Mouse (Mus musculus) lung, embryonic 14.5 days (tissue): ENCODE measurements around the gene Dgkd. TPM values are rescaled to one million over a fixed set of nuclear protein-coding genes. Genes with fewer than 3 reads are reported as not detected.
A peak's percentile ranks its signal among the peaks of the same experiment; 100 is the strongest.

Source experiments
- ATAC-seq: fragments of 200-750 bp; cut with Nextera tagmentation; 2 replicates; pipeline ENCODE4 v1.8.0; 2017; ENCODE audit warnings: mild to moderate bottlenecking, moderate TSS enrichment, moderate library complexity; ENCODE audit not compliant: insufficient read depth
- DNase-seq: peaks from one replicate; pipeline ENCODE4 v3.0.0-alpha.2; 2015
- H3K27ac ChIP-seq: fragments of 300-500 bp; sonication (generic); 2 replicates; pipeline ENCODE4 v1.5.1; 2014; ENCODE audit warnings: low read depth, mild to moderate bottlenecking, moderate library complexity
- H3K27me3 ChIP-seq: fragments of 300-500 bp; sonication (generic); 2 replicates; pipeline ENCODE4 v1.6.1; 2014; ENCODE audit warnings: low read length, control low read depth; ENCODE audit not compliant: insufficient read depth
- H3K36me3 ChIP-seq: fragments of 300-500 bp; sonication (generic); 2 replicates; pipeline ENCODE4 v1.6.1; 2014; ENCODE audit warnings: control low read depth; ENCODE audit not compliant: insufficient read depth
- H3K4me1 ChIP-seq: fragments of 300-500 bp; sonication (generic); 2 replicates; pipeline ENCODE4 v1.6.1; 2014; ENCODE audit warnings: antibody characterized with exemption, control low read depth; ENCODE audit not compliant: insufficient read depth
- H3K4me2 ChIP-seq: fragments of 300-500 bp; sonication (generic); 2 replicates; pipeline ENCODE4 v1.6.1; 2014; ENCODE audit warnings: mild to moderate bottlenecking
- H3K4me3 ChIP-seq: fragments of 300-500 bp; sonication (generic); 2 replicates; pipeline ENCODE4 v1.5.1; 2014; ENCODE audit warnings: low read depth, low read length
- H3K9ac ChIP-seq: fragments of 300-500 bp; sonication (generic); 2 replicates; pipeline ENCODE4 v1.6.1; 2014
- H3K9me3 ChIP-seq: fragments of 300-500 bp; sonication (generic); 2 replicates; pipeline ENCODE4 v1.6.1; 2016; ENCODE audit warnings: low read depth, low read length, control low read depth
- CTCF ChIP-seq: IDR thresholded peaks from 2 replicates; pipeline ENCODE4 v1.5.1; 2016; ENCODE audit warnings: antibody characterized with exemption, low read depth
- WGBS: fragments of 180-500 bp; shearing (Covaris S2); extraction: QIAGEN DNeasy Blood & Tissue Kit; methylation state at CpG from one replicate; pipeline ENCODE4 v1.1.7; 2014; 5-methylcytosine and 5-hydroxymethylcytosine counted together
- polyA plus RNA-seq: library from polyadenylated mRNA; unstranded; fragments of >200 nt; fragmentation: Nextera tagmentation; extraction: Ambion mirVana; gene quantifications from 2 replicates; pipeline ENCODE4 v1.2.1, GENCODE M21; 2014

Gene Dgkd
- polyA plus RNA-seq, 1 experiment from 2014 or later = 36.1 TPM

GRCm38 (mm10) chr1:87848237-87848996 lies 4.7 kb upstream of the Dgkd start:
- no peak overlapping the region for H3K9ac ChIP-seq

GRCm38 (mm10) chr1:87849278-87849677 lies 3.8 kb upstream of the Dgkd start:
- ATAC-seq (no peak), DNase-seq (no peak)
- H3K9me3 ChIP-seq = no peaks in the 10 kb centered on the region

More at GRCm38 (mm10) chr1:87848237-87848996, 4.7 kb upstream of the Dgkd start:
- no peaks in the 10 kb centered on the region for H3K36me3 ChIP-seq
- DNase-seq (peak; percentile 13), ATAC-seq (no peak)
- H3K4me1 ChIP-seq = peaks cover 4% of the 10 kb centered on the region; the same call in 1 of the 2 replicates
- no peak for TF ChIP-seq CTCF
- 38% methylated on average over 11 of the region's 11 CpGs for WGBS
- no peaks in the 10 kb centered on the region for H3K27me3 ChIP-seq
- no peaks in the 10 kb centered on the region for H3K9me3 ChIP-seq
- H3K4me2 ChIP-seq = no peak overlapping the region
- H3K4me3 ChIP-seq = no peak overlapping the region
- no peak overlapping the region for H3K27ac ChIP-seq

GRCm38 (mm10) chr1:87851344-87851743 lies 1.7 kb upstream of the Dgkd start:
- Histone ChIP-seq H3K27ac (no peak overlapping the region), H3K9me3 (no peaks in the 10 kb centered on the region), H3K9ac (no peak overlapping the region), H3K27me3 (no peaks in the 10 kb centered on the region), H3K4me1 (peaks cover 13% of the 10 kb centered on the region), H3K4me3 (no peak overlapping the region), H3K36me3 (no peaks in the 10 kb centered on the region), H3K4me2 (no peak overlapping the region)
- 71% methylated on average over 3 of the region's 3 CpGs for WGBS
- ATAC-seq (no peak), DNase-seq (no peak)
- TF ChIP-seq CTCF = no peak

More at GRCm38 (mm10) chr1:87849278-87849677, 3.8 kb upstream of the Dgkd start:
- no peak overlapping the region for H3K4me3 ChIP-seq
- H3K4me1 ChIP-seq = peaks cover 6% of the 10 kb centered on the region; the same call in 1 of the 2 replicates
- H3K4me2 ChIP-seq = no peak overlapping the region
- H3K36me3 ChIP-seq = no peaks in the 10 kb centered on the region
- no peak overlapping the region for H3K9ac ChIP-seq
- no peak for TF ChIP-seq CTCF
- H3K27ac ChIP-seq = no peak overlapping the region
- no peaks in the 10 kb centered on the region for H3K27me3 ChIP-seq
- 63% methylated on average over 5 of the region's 5 CpGs for WGBS

GRCm38 (mm10) chr1:87852081-87852790 lies 851 bp upstream of the Dgkd start:
- Histone ChIP-seq H3K36me3 (no peaks in the 10 kb centered on the region), H3K4me1 (peaks cover 13% of the 10 kb centered on the region), H3K27ac (no peak overlapping the region), H3K27me3 (no peaks in the 10 kb centered on the region), H3K4me2 (peak overlapping the region; percentile 97), H3K9ac (no peak overlapping the region), H3K9me3 (no peaks in the 10 kb centered on the region), H3K4me3 (no peak overlapping the region)
- WGBS = 50% methylated on average over 5 of the region's 5 CpGs
- no peak for ATAC-seq
- TF ChIP-seq CTCF = no peak
- DNase-seq = no peak

- Histone ChIP-seq H3K4me3 (peak overlapping the region; percentile 96), H3K36me3 (no peaks in the 10 kb centered on the region), H3K27me3 (no peaks in the 10 kb centered on the region), H3K9ac (peak overlapping the region; percentile 90), H3K4me1 (peaks cover 9% of the 10 kb centered on the region), H3K9me3 (no peaks in the 10 kb centered on the region), H3K4me2 (peak overlapping the region; percentile 97), H3K27ac (peak overlapping the region; percentile 67; the same call in 1 of the 2 replicates)
- peak; percentile 57 for DNase-seq
- 1% methylated on average over 48 of the region's 48 CpGs for WGBS
- TF ChIP-seq CTCF = no peak
- ATAC-seq = peak; percentile 53
These were observed 694 bp downstream of the Dgkd start for GRCm38 (mm10) chr1:87853601-87854361.

- peak overlapping the region; percentile 90; the same call in 1 of the 2 replicates for H3K9ac ChIP-seq
- 40% methylated on average over 6 of the region's 6 CpGs for WGBS
- no peak for ATAC-seq
- no peak for TF ChIP-seq CTCF
- H3K4me1 ChIP-seq = peaks cover 9% of the 10 kb centered on the region
- no peak overlapping the region for H3K27ac ChIP-seq
- H3K4me2 ChIP-seq = peak overlapping the region; percentile 97
- H3K36me3 ChIP-seq = no peaks in the 10 kb centered on the region
- no peaks in the 10 kb centered on the region for H3K27me3 ChIP-seq
- no peak for DNase-seq
- H3K9me3 ChIP-seq = no peaks in the 10 kb centered on the region
- peak overlapping the region; percentile 96 for H3K4me3 ChIP-seq
These were observed 1.3 kb downstream of the Dgkd start for GRCm38 (mm10) chr1:87854411-87854810.
